Mouse (Mus musculus) spleen, postnatal 10 days (tissue): ENCODE measurements around the gene Ppp2r5c.

ENCODE experiments used
- DNase-seq, 2 experiments: peaks; one replicate each; pipeline ENCODE4 v3.0.0; 2021 to 2022; ENCODE audit warnings: low spot score in 2 of 2

The Ppp2r5c gene

GRCm38 (mm10) chr12:110511856-110512433 is 65.0 kb downstream of the Ppp2r5c start:
- no peak for DNase-seq

GRCm38 (mm10) chr12:110512884-110513283 is 66.0 kb downstream of the Ppp2r5c start:
- DNase-seq = no peak

- no peak for DNase-seq
These were observed 68.8 kb downstream of the Ppp2r5c start for GRCm38 (mm10) chr12:110515676-110516075.

GRCm38 (mm10) chr12:110520236-110520987 is 73.5 kb downstream of the Ppp2r5c start:
- DNase-seq = no peak

- DNase-seq = no peak
These were observed 76.6 kb downstream of the Ppp2r5c start for GRCm38 (mm10) chr12:110523526-110523925.

DNA sequence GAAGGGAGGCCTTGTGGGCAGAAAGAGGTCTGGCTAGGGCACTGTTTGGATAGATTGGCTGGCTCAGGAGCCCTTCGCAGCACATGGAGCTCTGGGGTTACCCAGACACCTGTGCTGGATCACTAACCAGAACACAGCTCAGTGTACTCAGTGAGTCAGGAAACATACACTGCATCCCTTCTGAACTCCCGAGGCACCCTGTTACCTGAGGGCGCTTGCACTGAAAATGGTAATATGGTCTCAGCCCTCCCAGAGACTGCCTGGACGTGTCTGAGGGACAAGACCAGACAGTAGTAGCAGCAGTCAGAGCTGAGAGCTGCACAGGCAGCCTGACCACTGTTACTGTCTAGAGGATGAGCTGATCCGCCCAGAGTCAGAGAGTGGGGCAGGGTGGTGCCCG is 85.8 kb downstream of the Ppp2r5c start:
- no peak for DNase-seq

- DNase-seq = no peak
These were observed 86.2 kb downstream of the Ppp2r5c start for GRCm38 (mm10) chr12:110533151-110533550.

GRCm38 (mm10) chr12:110533832-110534231 is 86.9 kb downstream of the Ppp2r5c start:
- no peak for DNase-seq

- no peak for DNase-seq
These were observed 88.4 kb downstream of the Ppp2r5c start for GRCm38 (mm10) chr12:110535361-110535760.

GRCm38 (mm10) chr12:110537751-110538150 is 90.8 kb downstream of the Ppp2r5c start:
- DNase-seq = no peak

DNA sequence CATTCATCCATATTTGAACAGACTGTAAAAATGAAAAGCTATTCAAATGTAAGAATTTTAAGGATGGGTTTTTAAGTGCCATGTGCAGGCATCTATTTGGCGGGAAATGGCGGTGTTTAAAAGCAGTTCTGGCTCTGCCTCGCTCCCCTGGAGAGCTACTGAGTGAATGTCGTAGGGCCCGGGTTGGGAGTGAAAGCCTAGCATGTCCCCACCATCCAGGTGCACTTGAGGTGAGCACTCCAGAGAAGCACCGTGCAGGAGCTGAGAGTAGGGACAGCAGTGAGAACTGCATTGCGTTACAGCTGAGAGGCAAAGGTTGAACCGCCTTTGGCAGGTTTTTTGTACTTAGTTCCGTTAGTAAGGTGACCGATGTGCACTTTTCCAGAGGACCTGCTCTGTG is 92.4 kb downstream of the Ppp2r5c start:
- DNase-seq = no peak

DNA sequence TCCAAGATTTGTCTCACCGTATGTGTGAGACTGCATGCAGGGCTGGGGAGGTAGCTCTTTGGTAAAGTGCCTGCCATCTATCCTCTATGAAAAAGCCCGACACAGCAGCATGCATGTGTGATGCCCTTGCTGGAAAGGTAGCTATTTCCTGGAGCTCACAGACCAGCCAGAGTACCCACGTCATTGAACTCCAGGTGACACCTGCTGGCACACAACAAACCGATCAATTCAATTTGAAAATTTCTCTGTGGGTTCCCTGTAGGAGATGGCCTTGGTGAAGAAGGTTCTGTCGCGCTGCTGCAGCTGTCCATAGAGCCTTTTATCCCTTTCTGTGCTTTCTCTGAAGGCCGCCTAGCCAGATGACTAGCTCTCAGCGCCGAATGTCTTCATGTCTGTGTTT is 92.9 kb downstream of the Ppp2r5c start:
- no peak for DNase-seq

DNA sequence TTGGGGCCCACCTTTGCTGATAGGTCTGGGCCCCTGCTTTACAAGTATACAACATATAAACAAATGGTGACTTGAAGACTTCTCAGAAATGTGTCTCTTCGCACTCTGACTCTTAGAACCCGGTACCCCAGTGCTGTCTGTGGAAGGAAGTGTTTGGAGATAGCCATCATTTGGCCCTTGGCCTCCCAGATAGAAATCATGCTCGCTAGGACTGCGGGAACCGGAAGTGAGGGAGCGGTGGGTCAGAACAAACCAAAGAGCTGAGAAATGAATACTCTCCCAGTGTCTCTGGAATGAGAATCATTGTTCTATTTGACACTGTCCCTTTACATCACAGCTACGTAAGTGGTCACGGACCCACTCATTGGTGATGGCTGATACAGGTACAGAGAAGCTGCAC is 93.4 kb downstream of the Ppp2r5c start:
- no peak for DNase-seq

- no peak for DNase-seq
These were observed 94.1 kb downstream of the Ppp2r5c start for GRCm38 (mm10) chr12:110541001-110541400.

GRCm38 (mm10) chr12:110541528-110541927 is 94.6 kb downstream of the Ppp2r5c start:
- no peak for DNase-seq

DNA sequence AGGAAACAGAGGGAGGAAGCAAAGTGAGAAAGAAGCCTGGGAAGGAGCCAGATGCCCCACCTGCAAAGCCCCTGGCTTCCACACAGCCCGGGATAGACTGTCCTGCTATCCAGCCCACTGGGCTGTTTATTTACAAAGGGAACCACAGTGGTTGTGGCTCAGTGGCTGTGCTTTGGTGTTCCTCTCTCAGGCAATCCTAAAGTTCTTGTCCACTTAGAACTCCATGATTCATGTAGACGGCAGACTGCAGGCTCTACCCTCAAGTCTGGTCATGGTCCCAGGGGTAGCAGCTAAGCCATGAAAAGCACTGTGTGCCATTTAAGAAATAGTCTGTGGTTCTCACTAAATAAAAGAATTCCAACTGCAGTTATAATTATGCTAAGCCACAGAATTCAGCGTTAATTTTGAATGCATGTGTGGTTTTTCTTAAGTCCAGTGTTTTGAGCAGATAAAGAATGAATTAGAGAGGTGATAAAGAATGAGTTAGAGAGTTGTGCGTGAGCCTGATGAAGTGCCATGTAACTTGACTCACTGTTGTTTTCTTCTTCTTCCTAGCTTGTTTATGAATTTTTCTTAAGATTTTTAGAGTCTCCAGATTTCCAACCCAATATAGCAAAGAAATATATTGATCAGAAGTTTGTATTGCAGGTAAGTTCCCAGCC is 98.3 kb downstream of the Ppp2r5c start:
- DNase-seq = no peak

GRCm38 (mm10) chr12:110547573-110547972 is 100.7 kb downstream of the Ppp2r5c start:
- DNase-seq = no peak

- no peak for DNase-seq
These were observed 102.7 kb downstream of the Ppp2r5c start for GRCm38 (mm10) chr12:110549437-110550112.

- DNase-seq = no peak
These were observed 103.4 kb downstream of the Ppp2r5c start for GRCm38 (mm10) chr12:110550364-110550763.

- DNase-seq = no peak
These were observed 105.2 kb downstream of the Ppp2r5c start for GRCm38 (mm10) chr12:110552113-110552512.

DNA sequence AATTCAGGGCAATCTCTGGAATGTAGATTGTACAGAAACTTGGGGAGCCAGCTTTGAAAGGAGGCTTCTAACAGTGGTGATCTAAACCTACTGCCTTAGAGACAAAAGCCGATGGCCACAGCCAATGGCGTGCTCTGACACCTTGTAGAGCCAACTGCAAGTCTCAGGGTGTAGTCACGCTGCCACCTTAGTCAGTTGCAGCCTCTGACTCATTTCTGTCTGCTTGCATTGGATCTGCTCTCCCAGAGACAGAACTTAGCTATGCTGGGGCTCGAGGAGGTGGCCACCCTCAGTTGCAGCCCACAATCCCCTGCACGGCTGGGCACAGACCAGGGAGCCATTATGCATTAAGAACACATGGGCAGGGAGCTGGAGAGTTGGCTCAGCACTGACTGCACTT is 106.4 kb downstream of the Ppp2r5c start:
- no peak for DNase-seq

DNA sequence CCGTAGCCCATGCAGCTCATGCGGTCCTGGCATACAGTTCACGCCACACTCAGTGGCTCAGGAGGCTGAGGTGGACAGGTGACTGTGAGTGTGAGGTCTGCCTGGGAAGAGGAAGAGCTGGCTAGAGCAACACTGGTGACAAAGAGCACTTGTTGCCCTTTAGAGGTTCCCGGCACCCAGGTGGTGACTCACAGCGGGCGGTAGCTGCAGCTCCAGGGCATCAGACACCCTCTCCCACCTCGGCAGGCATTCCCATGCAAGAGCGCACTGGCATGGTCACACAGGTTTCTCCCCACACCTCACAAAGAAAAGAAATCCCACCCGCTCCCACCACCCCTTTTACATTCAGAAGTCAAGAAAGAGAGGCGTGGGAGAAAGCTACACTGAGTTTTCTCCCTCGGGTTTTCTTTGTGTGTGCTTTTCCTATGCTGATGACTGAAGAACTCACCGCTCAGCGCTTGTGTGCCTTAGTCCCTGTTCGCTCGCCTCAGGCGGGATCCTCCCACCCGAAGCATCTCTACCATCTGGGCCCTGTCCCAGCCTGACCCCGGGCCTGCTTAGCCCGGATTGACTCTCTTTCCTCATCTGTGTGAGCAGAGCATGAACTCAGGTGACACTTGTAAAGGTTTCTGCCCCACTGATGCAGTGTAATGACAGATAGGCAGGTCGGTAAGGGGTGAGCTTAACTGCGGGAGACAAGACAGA is 108.8 kb downstream of the Ppp2r5c start:
- no peak for DNase-seq
